Mouse (Mus musculus): ENCODE data around the gene Islr.

DNA sequence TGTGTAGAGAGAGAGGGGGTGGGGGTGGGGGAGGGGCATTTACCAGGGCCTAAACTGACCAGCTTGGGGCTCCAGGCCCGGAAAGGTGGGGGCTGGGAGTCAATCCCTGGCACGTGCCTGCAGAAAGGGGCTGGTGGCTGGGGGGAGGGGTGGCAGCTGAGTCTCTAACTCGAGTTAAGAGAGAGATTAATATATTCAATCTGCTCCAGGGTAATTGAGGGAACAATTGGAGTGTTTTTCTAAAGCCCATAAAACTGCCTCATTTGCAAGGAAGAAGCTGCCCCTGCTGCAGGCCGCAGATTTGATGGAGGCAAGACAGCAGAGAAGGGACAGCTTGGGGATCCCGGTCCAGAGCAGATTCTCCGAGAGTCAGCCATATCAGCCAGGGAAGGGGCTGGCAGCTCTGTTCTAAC is 91.2 kb downstream of the Islr start:
- TF ChIP-seq POLR2A (IDR thresholded peaks at IDR 0.05; ENCODE audit: extremely low read depth, insufficient read depth, low read length) (no peak), CTCF (IDR thresholded peaks at IDR 0.05; ENCODE audit: low read depth, low read length) (no peak)

Data from liver, adult 2 months (tissue).